Mouse (Mus musculus) C2C12 (cell line): ENCODE measurements around the gene Katnb1. TPM values are rescaled to one million over a fixed set of nuclear protein-coding genes. Genes with fewer than 3 reads are reported as not detected.

Experiments
- H3K27me3 ChIP-seq: one replicate; pipeline ENCODE4 v1.6.1; 2011; ENCODE audit not compliant: control insufficient read depth, insufficient read depth, insufficient read length
- H3K36me3 ChIP-seq: one replicate; pipeline ENCODE4 v1.6.1; 2011; ENCODE audit not compliant: control insufficient read depth, insufficient read depth
- H3K4me3 ChIP-seq: one replicate; pipeline ENCODE4 v1.5.1; 2011; ENCODE audit warnings: mild to moderate bottlenecking, control low read depth; ENCODE audit not compliant: poor library complexity, insufficient read depth, severe bottlenecking
- H3K79me2 ChIP-seq: one replicate; pipeline ENCODE4 v1.6.1; 2011; ENCODE audit not compliant: control insufficient read depth, insufficient read depth
- H3K79me3 ChIP-seq: one replicate; pipeline ENCODE4 v1.6.1; 2011; ENCODE audit warnings: low read depth, control low read depth
- H3ac ChIP-seq: one replicate; pipeline ENCODE3; 2011; ENCODE audit warnings: low read depth; ENCODE audit not compliant: control insufficient read depth, insufficient read length
- CEBPB ChIP-seq: IDR thresholded peaks from one replicate; pipeline ENCODE4 v1.6.1; 2011; ENCODE audit warnings: low read depth, mild to moderate bottlenecking, control low read depth, moderate library complexity
- CTCF ChIP-seq: IDR thresholded peaks from one replicate; pipeline ENCODE4 v1.5.1; 2011; ENCODE audit not compliant: control insufficient read depth, insufficient read depth, insufficient read length
- FOSL1 ChIP-seq: IDR thresholded peaks from one replicate; pipeline ENCODE4 v1.8.0; 2011; ENCODE audit warnings: mild to moderate bottlenecking, low read length; ENCODE audit not compliant: poor library complexity, insufficient read depth, severe bottlenecking
- MAX ChIP-seq: IDR thresholded peaks from one replicate; pipeline ENCODE4 v1.6.1; 2011; ENCODE audit warnings: mild to moderate bottlenecking, control low read depth
- MYOD1 ChIP-seq: IDR thresholded peaks from one replicate; pipeline ENCODE4 v1.6.1; 2011; ENCODE audit warnings: low read depth; ENCODE audit not compliant: control insufficient read depth, insufficient read length
- MYOG ChIP-seq: IDR thresholded peaks from one replicate; pipeline ENCODE4 v1.6.1; 2011; ENCODE audit not compliant: control insufficient read depth, insufficient read length; ENCODE audit errors: extremely low read depth
- USF1 ChIP-seq: IDR thresholded peaks from one replicate; pipeline ENCODE4 v1.6.1; 2011; ENCODE audit warnings: low read depth, mild to moderate bottlenecking, control low read depth, moderate library complexity
- polyA plus RNA-seq: library from polyadenylated mRNA; unstranded; fragments of >200 nt; fragmentation: generic; extraction: Trizol; gene quantifications from one replicate; pipeline ENCODE4 v1.2.1, GENCODE M21; 2012; ENCODE audit warnings: missing spikeins

Gene Katnb1
- polyA plus RNA-seq, 1 experiment: 23.7 TPM

DNA sequence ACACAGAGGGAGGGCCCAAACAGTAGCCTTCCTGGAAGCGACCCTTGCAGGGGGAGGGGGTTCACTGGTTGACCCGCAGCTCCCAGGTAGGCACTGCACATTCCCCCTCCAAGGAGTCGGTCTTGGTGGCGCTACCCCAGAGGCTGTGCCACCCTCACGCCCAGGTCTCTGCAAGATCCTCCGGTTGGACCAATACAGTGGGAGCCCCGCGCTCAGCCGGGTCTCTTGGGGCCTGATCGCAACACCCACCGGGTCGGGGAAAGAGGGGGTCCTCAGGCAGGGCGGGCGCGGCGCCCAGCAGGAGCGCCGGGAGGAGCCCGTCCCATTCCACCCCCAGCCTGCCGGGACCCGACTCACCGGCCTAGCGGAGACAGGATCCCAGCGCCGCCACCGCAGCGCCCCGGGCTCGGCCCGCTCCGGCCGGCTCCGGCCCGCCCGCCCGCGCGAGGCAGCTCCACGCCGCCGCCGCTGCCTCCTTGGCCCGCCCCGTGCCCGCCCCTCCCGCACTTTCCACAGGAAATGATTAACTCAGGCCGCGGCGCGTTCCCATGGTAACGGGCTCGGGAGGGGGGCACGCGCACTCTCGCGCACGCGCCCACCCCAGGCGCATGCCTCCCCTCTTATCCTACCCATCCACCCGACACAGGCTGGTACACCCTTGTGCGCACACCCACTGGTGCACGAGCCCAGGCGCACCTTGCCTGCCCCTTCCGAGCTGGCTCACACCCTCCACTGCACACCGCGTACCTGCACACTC, 61.3 kb downstream of the Katnb1 start:
- Histone ChIP-seq H3ac (peak overlapping the region; percentile 59), H3K4me3 (peak overlapping the region; percentile 43), H3K79me3 (no peaks in the 10 kb centered on the region), H3K36me3 (no peaks in the 10 kb centered on the region), H3K27me3 (no peaks in the 10 kb centered on the region), H3K79me2 (no peaks in the 10 kb centered on the region)
- no peak for TF ChIP-seq USF1
- no peak for TF ChIP-seq FOSL1
- no peak for TF ChIP-seq MAX
- TF ChIP-seq MYOG: no peak
- no peak for TF ChIP-seq MYOD1
- TF ChIP-seq CTCF: no peak
- TF ChIP-seq CEBPB: no peak

GRCm38 (mm10) chr8:95142985-95143804, 62.2 kb downstream of the Katnb1 start:
- no peak overlapping the region for H3ac ChIP-seq
- H3K36me3 ChIP-seq: no peaks in the 10 kb centered on the region
- H3K79me2 ChIP-seq: no peaks in the 10 kb centered on the region
- TF ChIP-seq CTCF (no peak), FOSL1 (no peak), MYOG (no peak), MYOD1 (no peak), USF1 (no peak), MAX (no peak), CEBPB (no peak)
- no peaks in the 10 kb centered on the region for H3K79me3 ChIP-seq
- no peak overlapping the region for H3K4me3 ChIP-seq
- no peaks in the 10 kb centered on the region for H3K27me3 ChIP-seq

- H3K36me3 ChIP-seq: no peaks in the 10 kb centered on the region
- no peaks in the 10 kb centered on the region for H3K79me2 ChIP-seq
- no peaks in the 10 kb centered on the region for H3K79me3 ChIP-seq
- TF ChIP-seq MAX (no peak), MYOG (no peak), USF1 (no peak), MYOD1 (no peak), CEBPB (no peak), FOSL1 (no peak), CTCF (no peak)
- H3K27me3 ChIP-seq: no peaks in the 10 kb centered on the region
- H3ac ChIP-seq: no peak overlapping the region
- no peak overlapping the region for H3K4me3 ChIP-seq
Measured at GRCm38 (mm10) chr8:95143805-95144630, 63.0 kb downstream of the Katnb1 start.

DNA sequence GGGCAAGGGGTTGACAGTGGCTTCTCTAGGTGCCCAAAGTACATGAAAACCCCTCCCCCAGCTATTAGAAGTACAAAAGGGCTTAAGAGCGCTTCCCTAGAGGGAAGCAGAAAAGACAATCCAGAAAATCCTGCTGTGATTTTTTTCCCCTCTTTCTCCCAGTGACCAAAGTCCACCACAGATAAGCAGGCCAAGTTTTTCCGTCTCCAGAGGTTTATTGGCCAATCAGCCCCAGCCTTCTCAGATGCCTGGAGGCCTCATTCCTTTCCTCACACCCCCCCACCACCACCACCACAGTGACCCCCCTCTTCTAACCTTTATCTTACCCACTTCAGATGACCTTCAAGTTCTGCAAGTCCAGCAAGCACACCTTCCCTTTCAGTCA, 63.6 kb downstream of the Katnb1 start:
- Histone ChIP-seq H3ac (no peak overlapping the region), H3K79me3 (no peaks in the 10 kb centered on the region), H3K36me3 (no peaks in the 10 kb centered on the region), H3K79me2 (no peaks in the 10 kb centered on the region), H3K4me3 (no peak overlapping the region), H3K27me3 (no peaks in the 10 kb centered on the region)
- no peak for TF ChIP-seq FOSL1
- TF ChIP-seq CTCF: no peak
- TF ChIP-seq CEBPB: no peak
- no peak for TF ChIP-seq MYOD1
- no peak for TF ChIP-seq USF1
- TF ChIP-seq MAX: no peak
- no peak for TF ChIP-seq MYOG

DNA sequence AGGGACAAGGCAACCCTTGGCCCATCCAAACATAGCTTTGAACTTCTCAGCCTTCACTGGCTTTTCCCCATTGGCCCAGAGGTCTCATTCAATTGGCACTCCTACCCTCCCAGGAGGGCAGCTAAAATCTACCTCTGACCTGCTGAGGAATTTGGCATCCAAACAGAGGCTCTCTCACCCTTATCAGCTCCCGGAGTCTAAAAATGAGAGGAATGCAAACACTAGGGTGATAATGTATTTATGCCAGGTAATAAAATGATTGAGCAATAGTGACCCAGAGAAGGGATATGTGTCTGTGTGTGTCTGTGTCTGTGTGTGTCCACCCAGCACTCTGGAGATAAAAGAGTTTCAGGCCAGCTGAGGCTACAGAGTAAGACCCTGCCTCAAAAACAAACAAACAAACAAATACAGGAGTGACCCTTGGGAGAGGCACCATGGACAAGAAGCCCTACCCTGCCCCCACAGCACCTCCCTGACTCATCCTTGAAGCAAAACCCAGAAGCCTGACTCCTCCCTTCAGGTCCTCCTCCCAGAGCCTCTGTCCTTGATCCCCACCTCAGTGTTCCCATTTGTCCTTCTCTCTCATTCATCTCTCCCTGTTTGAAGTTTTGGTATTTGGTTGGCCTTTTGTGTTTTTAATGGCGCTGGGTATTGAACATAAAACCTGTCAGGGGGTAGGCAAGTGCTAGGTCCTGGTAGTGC, 65.2 kb downstream of the Katnb1 start:
- H3K79me3 ChIP-seq: no peaks in the 10 kb centered on the region
- H3K4me3 ChIP-seq: no peak overlapping the region
- TF ChIP-seq CEBPB: peak; percentile 80
- no peak for TF ChIP-seq USF1
- no peaks in the 10 kb centered on the region for H3K79me2 ChIP-seq
- H3K27me3 ChIP-seq: no peaks in the 10 kb centered on the region
- H3K36me3 ChIP-seq: no peaks in the 10 kb centered on the region
- no peak overlapping the region for H3ac ChIP-seq
